In the genomic region with DNA sequence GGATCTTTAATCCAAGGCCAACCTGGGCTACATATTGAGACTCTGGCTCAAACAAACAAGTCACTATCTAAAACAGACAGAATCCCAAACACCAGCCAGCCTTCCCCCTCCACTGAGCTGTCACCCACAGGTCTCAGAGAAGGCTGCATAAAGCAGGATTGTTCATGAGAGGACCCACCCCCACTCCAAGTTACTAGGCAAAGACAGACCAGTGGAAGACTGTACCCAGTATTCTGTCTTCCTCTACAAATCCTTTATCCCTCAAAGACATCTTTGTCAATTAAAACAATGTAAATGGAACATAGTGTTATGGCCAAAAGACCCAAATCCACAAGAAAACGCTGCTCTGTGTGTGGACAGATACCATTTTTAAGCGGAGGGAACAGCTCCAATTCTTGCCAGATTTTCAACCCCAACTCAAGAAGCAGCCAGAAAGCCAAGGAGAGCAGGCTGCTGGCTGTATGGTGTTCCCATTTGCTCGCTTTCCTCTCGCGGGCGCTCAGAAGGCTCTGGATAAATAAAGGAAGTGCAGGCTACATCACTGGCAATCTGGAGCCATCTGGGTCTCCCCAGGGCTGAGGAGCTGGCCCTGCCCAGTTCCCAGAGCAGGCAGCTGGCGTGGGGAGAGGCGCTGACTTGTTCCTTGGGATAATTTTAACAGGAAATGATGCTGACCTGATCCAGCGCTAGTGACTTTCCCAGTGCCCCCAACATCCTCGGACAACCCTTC, we compare ENCODE assay signal across 12 mouse cellular contexts. TPM values are rescaled to one million over a fixed set of nuclear protein-coding genes. Genes with fewer than 3 reads are reported as not detected.
DNase-seq lines count a peak whose midpoint lies in the region; ATAC-seq lines count a peak whose summit lies in the region.
"Had no signal": no experiment of that assay in that cellular context is flagged by ENCODE, and none has a peak within 500 bp of the region (broad histone marks: within the 10 kb centered on the region; RNA-seq: fewer than 3 reads in every experiment).

No protein-coding gene starts in this region.

- H3K4me1 ChIP-seq in midbrain, embryonic 14.5 days (ENCODE audit: control insufficient read depth, insufficient read depth, low read length) = no peaks in the 10 kb centered on the region
- peaks cover 12% of the 10 kb centered on the region; the same call in 1 of the 2 replicates for H3K4me1 ChIP-seq in midbrain, embryonic 10.5 days
- peaks cover 59% of the 10 kb centered on the region for H3K4me1 ChIP-seq in embryonic facial prominence, embryonic 10.5 days
- H3K4me1 ChIP-seq in stomach, embryonic 14.5 days (ENCODE audit: control insufficient read depth, insufficient read depth, low read length) = peaks cover 4% of the 10 kb centered on the region; the same call in 1 of the 2 replicates

- H3K9ac ChIP-seq in midbrain, embryonic 14.5 days (replicated peaks; ENCODE audit: low read length) = no peak overlapping the region
- H3K9ac ChIP-seq in stomach, embryonic 14.5 days (replicated peaks; ENCODE audit: low read depth, low read length) = no peak overlapping the region
- H3K9ac ChIP-seq: liver, embryonic 14.5 days had no signal

- no peak overlapping the region for H3K4me2 ChIP-seq in midbrain, embryonic 14.5 days (ENCODE audit: low read length)
- H3K4me2 ChIP-seq in stomach, embryonic 14.5 days (replicated peaks; ENCODE audit: low read depth, low read length) = no peak overlapping the region

- no peak for DNase-seq in frontal cortex, postnatal 36 days (ENCODE audit: low spot score in 2 of 2)
- DNase-seq in midbrain, embryonic 14.5 days = peak; percentile 19
- no peak for DNase-seq in midbrain, embryonic 10.5 days (ENCODE audit: low spot score)
- DNase-seq in embryonic facial prominence, embryonic 10.5 days (ENCODE audit: low spot score) = peak; percentile 49
- DNase-seq in spleen, adult 12 weeks (ENCODE audit: low spot score) = no peak
- no peak for DNase-seq in spleen, postnatal 36 days (ENCODE audit: low spot score in 2 of 2)

- no peaks in the 10 kb centered on the region for H3K9me3 ChIP-seq in midbrain, embryonic 14.5 days (ENCODE audit: control insufficient read depth, low read length)
- H3K9me3 ChIP-seq in midbrain, embryonic 10.5 days (replicated peaks) = peaks cover 1% of the 10 kb centered on the region; the same call in 1 of the 2 replicates
- H3K9me3 ChIP-seq in embryonic facial prominence, embryonic 10.5 days = peaks cover 3% of the 10 kb centered on the region; the same call in 1 of the 2 replicates
- peaks cover 2% of the 10 kb centered on the region; the same call in 1 of the 2 replicates for H3K9me3 ChIP-seq in stomach, embryonic 14.5 days (ENCODE audit: control insufficient read depth, low read depth, low read length)

- no peaks in the 10 kb centered on the region for H3K36me3 ChIP-seq in midbrain, embryonic 14.5 days (ENCODE audit: control insufficient read depth, insufficient read depth, low read length)
- H3K36me3 ChIP-seq in midbrain, embryonic 10.5 days = no peaks in the 10 kb centered on the region
- H3K36me3 ChIP-seq in embryonic facial prominence, embryonic 10.5 days (replicated peaks) = no peaks in the 10 kb centered on the region
- H3K36me3 ChIP-seq in stomach, embryonic 14.5 days (ENCODE audit: control insufficient read depth, insufficient read depth, low read length) = no peaks in the 10 kb centered on the region

- H3K4me3 ChIP-seq in midbrain, embryonic 14.5 days (replicated peaks; ENCODE audit: low read depth, low read length) = no peak overlapping the region
- H3K4me3 ChIP-seq in midbrain, embryonic 10.5 days = no peak overlapping the region
- no peak overlapping the region for H3K4me3 ChIP-seq in embryonic facial prominence, embryonic 10.5 days
- no peak overlapping the region for H3K4me3 ChIP-seq in stomach, embryonic 14.5 days (ENCODE audit: low read depth, low read length)

- no peaks in the 10 kb centered on the region; the same call in 1 of the 2 replicates for H3K27me3 ChIP-seq in midbrain, embryonic 14.5 days (ENCODE audit: control insufficient read depth, insufficient read depth, low read length)
- H3K27me3 ChIP-seq in midbrain, embryonic 10.5 days (ENCODE audit: low read depth, poor library complexity, severe bottlenecking) = no peaks in the 10 kb centered on the region
- no peaks in the 10 kb centered on the region for H3K27me3 ChIP-seq in embryonic facial prominence, embryonic 10.5 days (replicated peaks; ENCODE audit: low read depth, poor library complexity, severe bottlenecking)
- H3K27me3 ChIP-seq in stomach, embryonic 14.5 days (ENCODE audit: control insufficient read depth, insufficient read depth, low read length) = no peaks in the 10 kb centered on the region

- WGBS in midbrain, embryonic 14.5 days = 74% methylated on average over 10 of the region's 10 CpGs
- WGBS in midbrain, embryonic 10.5 days = 66% methylated on average over 10 of the region's 10 CpGs
- 39% methylated on average over 10 of the region's 10 CpGs for WGBS in embryonic facial prominence, embryonic 10.5 days
- 45% methylated on average over 10 of the region's 10 CpGs for WGBS in stomach, embryonic 14.5 days

- H3K27ac ChIP-seq in midbrain, embryonic 14.5 days (replicated peaks; ENCODE audit: low read depth, low read length) = no peak overlapping the region
- H3K27ac ChIP-seq in midbrain, embryonic 10.5 days (replicated peaks) = no peak overlapping the region
- H3K27ac ChIP-seq in embryonic facial prominence, embryonic 10.5 days (replicated peaks) = peak overlapping the region; percentile 57; the same call in 1 of the 2 replicates
- peak overlapping the region; percentile 4; the same call in 1 of the 2 replicates for H3K27ac ChIP-seq in stomach, embryonic 14.5 days (ENCODE audit: low read length)
- H3K27ac ChIP-seq: liver, embryonic 14.5 days had no signal

- peak; percentile 62; the same call in 1 of the 2 replicates for ATAC-seq in frontal cortex, adult (ENCODE audit: low TSS enrichment)
- no peak for ATAC-seq in midbrain, embryonic 14.5 days (ENCODE audit: low FRiP score, low TSS enrichment)
- no peak; the same call in 1 of the 2 replicates for ATAC-seq in stomach, embryonic 14.5 days (ENCODE audit: insufficient number of reproducible peaks, insufficient read depth, low FRiP score, low read depth)
- ATAC-seq: Patski had no signal

RNA-seq across cellular contexts. Expression of gene Rab37, which starts 7.1 kb away (rescaled TPM):
- polyA plus RNA-seq in midbrain, embryonic 14.5 days (2014; fragmentation: Nextera tagmentation; extraction: Ambion mirVana) = 0.26 and 0.83 TPM in 2 replicates
- 0.49 and 1.1 TPM in 2 replicates for polyA plus RNA-seq in midbrain, embryonic 10.5 days (2016; fragmentation: Nextera tagmentation; extraction: Ambion mirVana)
- 1.2 and 2.2 TPM in 2 replicates for polyA plus RNA-seq in embryonic facial prominence, embryonic 10.5 days (2016; fragmentation: Nextera tagmentation; extraction: Ambion mirVana)
- 1.3 and 1.5 TPM in 2 replicates for polyA plus RNA-seq in stomach, embryonic 14.5 days (2014; fragmentation: Nextera tagmentation; extraction: Ambion mirVana)

RNA-seq across cellular contexts. Expression of gene Cd300lf, which starts 35.4 kb away (rescaled TPM):
- polyA plus RNA-seq in midbrain, embryonic 14.5 days (2014; fragmentation: Nextera tagmentation; extraction: Ambion mirVana) = not detected in 2 replicates
- 0.21 TPM in 1 of 2 replicates, not detected in the other for polyA plus RNA-seq in midbrain, embryonic 10.5 days (2016; fragmentation: Nextera tagmentation; extraction: Ambion mirVana)
- polyA plus RNA-seq in embryonic facial prominence, embryonic 10.5 days (2016; fragmentation: Nextera tagmentation; extraction: Ambion mirVana) = 0.19 TPM in 1 of 2 replicates, not detected in the other
- polyA plus RNA-seq in stomach, embryonic 14.5 days (2014; fragmentation: Nextera tagmentation; extraction: Ambion mirVana) = 0.33 and 0.48 TPM in 2 replicates
- polyA plus RNA-seq: C2C12, Patski had no signal

RNA-seq across cellular contexts. Expression of gene Cd300e, which starts 36.4 kb away (rescaled TPM):
- polyA plus RNA-seq in midbrain, embryonic 14.5 days (2014; fragmentation: Nextera tagmentation; extraction: Ambion mirVana) = not detected in 2 replicates
- polyA plus RNA-seq in midbrain, embryonic 10.5 days (2016; fragmentation: Nextera tagmentation; extraction: Ambion mirVana) = not detected in 2 replicates
- polyA plus RNA-seq in embryonic facial prominence, embryonic 10.5 days (2016; fragmentation: Nextera tagmentation; extraction: Ambion mirVana) = not detected in 2 replicates
- polyA plus RNA-seq in stomach, embryonic 14.5 days (2014; fragmentation: Nextera tagmentation; extraction: Ambion mirVana) = 0.12 TPM in 1 of 2 replicates, not detected in the other
- polyA plus RNA-seq: C2C12 had no signal

RNA-seq across cellular contexts. Expression of gene Cd300ld3, which starts 50.2 kb away (rescaled TPM):
- polyA plus RNA-seq in midbrain, embryonic 14.5 days (2014; fragmentation: Nextera tagmentation; extraction: Ambion mirVana) = not detected in 2 replicates
- not detected in 2 replicates for polyA plus RNA-seq in midbrain, embryonic 10.5 days (2016; fragmentation: Nextera tagmentation; extraction: Ambion mirVana)
- not detected in 2 replicates for polyA plus RNA-seq in embryonic facial prominence, embryonic 10.5 days (2016; fragmentation: Nextera tagmentation; extraction: Ambion mirVana)
- not detected in 2 replicates for polyA plus RNA-seq in stomach, embryonic 14.5 days (2014; fragmentation: Nextera tagmentation; extraction: Ambion mirVana)
- polyA plus RNA-seq: C2C12; Patski; thymus, postnatal 0 days had no signal

Comparison
In these comparisons a context has a peak if more than half of its experiments do, and no peak if none do; other contexts are left out.
1. DNase-seq: peak in midbrain, embryonic 14.5 days (single experiment) and embryonic facial prominence, embryonic 10.5 days (single experiment); none in frontal cortex, postnatal 36 days (0 of 2), midbrain, embryonic 10.5 days (single experiment), spleen, adult 12 weeks (single experiment) and spleen, postnatal 36 days (0 of 2).
2. H3K27ac ChIP-seq: peak in embryonic facial prominence, embryonic 10.5 days (single experiment) and stomach, embryonic 14.5 days (single experiment); none in midbrain, embryonic 14.5 days (single experiment) and midbrain, embryonic 10.5 days (single experiment).